Mouse (Mus musculus): ENCODE results near the gene Hmgcl.

The Hmgcl gene

DNA sequence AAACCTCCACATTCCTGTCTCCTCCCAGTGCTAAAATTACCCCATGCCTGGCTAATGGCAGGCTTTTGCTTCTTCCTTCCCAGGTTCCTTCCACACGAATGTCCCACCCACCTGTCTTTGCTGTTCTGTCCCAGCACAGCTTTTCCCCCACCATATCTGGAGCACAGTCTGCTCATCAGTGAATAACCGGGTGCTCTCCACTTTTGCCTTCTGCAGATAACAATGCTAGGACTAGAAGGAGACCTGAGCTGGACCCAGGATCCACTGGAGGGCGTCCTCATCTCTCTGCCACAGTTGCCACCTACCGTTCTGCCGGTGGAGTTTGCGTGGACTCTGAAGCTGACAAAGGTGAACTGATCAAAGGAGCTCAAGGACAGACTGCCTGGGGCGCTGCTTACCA lies 7.4 kb upstream of the Hmgcl start:
- ChIA-PET CTCF (interaction anchor here in 3 of 4 experiments (0.5 to 3.4 kb wide), 19 partner anchors 12 to 272 kb away, joined by 3 to 23 read pairs (median 4); partner anchors contain the start of gene Fuca1 (in 3 of the 3)), POLR2A (interaction anchor here in 2 of 4 experiments (0.5 to 5.1 kb wide), 21 partner anchors 9 to 587 kb away, joined by 3 to 22 read pairs (median 4); partner anchors contain the start of genes Fuca1 (in 2 of the 2), Srsf10 (in 2 of the 2), Cnr2 (in 1 of the 2) and E2f2 (in 1 of the 2))

GRCm38 (mm10) chr4:135941026-135941425 lies 5.2 kb upstream of the Hmgcl start:
- ChIA-PET CTCF (interaction anchor here (0.6 to 2.8 kb wide), 16 partner anchors 12 to 447 kb away, joined by 3 to 20 read pairs (median 4); partner anchors contain the start of gene Fuca1 (in 2 of the 4)), POLR2A (interaction anchor here in 2 of 4 experiments (0.6 to 1.6 kb wide), 7 partner anchors 20 to 112 kb away, joined by 3 to 10 read pairs (median 4); partner anchors contain the start of genes Fuca1 (in 2 of the 2), Cnr2 (in 1 of the 2) and Rpl11 (in 1 of the 2))

GRCm38 (mm10) chr4:135942193-135942592 lies 4.1 kb upstream of the Hmgcl start:
- ChIA-PET POLR2A (interaction anchor here in 1 of 4 experiments (0.7 to 9.3 kb wide), 6 partner anchors 17 to 354 kb away, joined by 3 to 71 read pairs (median 4); partner anchors contain the start of genes Fuca1 and Gale), CTCF (interaction anchor here in 1 of 4 experiments (1.4 to 1.7 kb wide), 2 partner anchors 14 to 139 kb away, joined by 3 read pairs; no protein-coding TSS in a partner anchor)

DNA sequence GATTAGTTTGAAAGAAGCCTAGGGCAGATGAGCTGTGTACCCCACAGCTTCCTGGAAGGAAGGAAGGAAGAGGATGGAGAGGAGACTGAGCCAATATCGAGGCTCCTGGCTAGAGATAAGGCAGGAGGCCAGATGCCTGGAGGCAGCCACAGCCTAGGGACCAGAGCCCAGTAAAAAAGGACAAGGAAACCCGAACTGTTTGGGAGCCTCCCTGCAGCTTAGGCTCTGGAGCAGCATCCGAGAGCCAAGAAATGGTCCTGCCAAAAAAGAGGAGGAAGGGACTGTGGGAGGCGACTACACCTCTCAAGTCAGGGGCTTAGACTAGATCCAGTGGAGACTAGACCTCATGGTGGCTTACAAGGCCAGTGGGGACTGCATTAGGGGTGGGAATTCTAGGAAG lies 2.9 kb upstream of the Hmgcl start:
- ChIA-PET CTCF (interaction anchor here in 3 of 4 experiments (0.6 to 1.4 kb wide), 9 partner anchors 23 to 215 kb away, joined by 3 to 7 read pairs (median 3); partner anchors contain the start of genes Fuca1 (in 2 of the 3) and Il22ra1 (in 1 of the 3)), POLR2A (interaction anchor here in 3 of 4 experiments (0.6 to 9.3 kb wide), 7 partner anchors 11 to 88 kb away, joined by 3 to 71 read pairs (median 4); partner anchors contain the start of genes Fuca1 (in 1 of the 3), Gale (in 1 of the 3) and Srsf10 (in 1 of the 3))

GRCm38 (mm10) chr4:135945706-135946105 lies 542 bp upstream of the Hmgcl start:
- CTCF ChIA-PET: interaction anchor here (0.5 to 2.0 kb wide), 11 partner anchors 8 to 1651 kb away, joined by 3 to 6 read pairs (median 4); partner anchors contain the start of gene Fuca1 (in 2 of the 4)
- POLR2A ChIA-PET: interaction anchor here in 3 of 4 experiments (0.5 to 9.3 kb wide), 30 partner anchors 9 to 506 kb away, joined by 3 to 71 read pairs (median 4); partner anchors contain the start of genes Fuca1 (in 2 of the 3), Gale (in 2 of the 3), Pnrc2 (in 1 of the 3) and Rpl11 (in 1 of the 3)

DNA sequence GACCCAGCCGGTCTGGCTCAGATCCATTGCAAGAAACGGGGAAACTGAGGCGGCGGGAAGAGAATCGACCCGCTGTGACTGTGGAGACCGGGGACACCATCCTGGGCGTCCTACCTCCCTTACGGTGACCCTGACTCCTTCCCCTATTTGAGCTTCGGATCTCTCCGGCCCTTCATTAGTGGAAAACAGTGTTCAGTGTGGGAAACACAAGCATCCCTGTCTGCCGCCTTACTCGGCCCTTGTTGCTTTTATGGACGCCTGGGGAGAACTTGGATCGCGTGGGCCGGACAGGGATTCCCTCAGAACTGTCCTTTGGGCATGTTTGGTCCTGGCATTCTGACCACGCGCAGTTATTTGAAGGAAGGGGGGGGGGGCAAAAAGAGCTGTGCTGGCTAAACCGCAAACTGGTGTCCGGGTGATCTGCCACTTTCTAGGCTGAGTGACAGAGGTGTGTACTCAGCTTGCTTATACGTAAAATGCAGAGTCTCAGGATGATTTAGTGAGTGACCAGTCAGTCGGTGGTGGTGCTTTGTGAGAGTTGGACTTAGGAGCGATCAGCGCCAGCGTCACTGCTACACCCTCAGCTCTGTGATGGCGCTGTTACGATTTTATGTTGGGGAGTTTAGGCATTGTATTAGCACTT lies 532 bp downstream of the Hmgcl start:
- ChIA-PET POLR2A (interaction anchor here in 3 of 4 experiments (0.5 to 9.3 kb wide), 37 partner anchors 8 to 508 kb away, joined by 3 to 71 read pairs (median 4); partner anchors contain the start of genes Fuca1 (in 2 of the 3), Gale (in 2 of the 3), Pnrc2 (in 1 of the 3) and Rpl11 (in 1 of the 3)), CTCF (interaction anchor here in 3 of 4 experiments (0.6 to 2.0 kb wide), 11 partner anchors 9 to 1015 kb away, joined by 3 to 6 read pairs (median 4); partner anchors contain the start of gene Fuca1 (in 1 of the 3))

DNA sequence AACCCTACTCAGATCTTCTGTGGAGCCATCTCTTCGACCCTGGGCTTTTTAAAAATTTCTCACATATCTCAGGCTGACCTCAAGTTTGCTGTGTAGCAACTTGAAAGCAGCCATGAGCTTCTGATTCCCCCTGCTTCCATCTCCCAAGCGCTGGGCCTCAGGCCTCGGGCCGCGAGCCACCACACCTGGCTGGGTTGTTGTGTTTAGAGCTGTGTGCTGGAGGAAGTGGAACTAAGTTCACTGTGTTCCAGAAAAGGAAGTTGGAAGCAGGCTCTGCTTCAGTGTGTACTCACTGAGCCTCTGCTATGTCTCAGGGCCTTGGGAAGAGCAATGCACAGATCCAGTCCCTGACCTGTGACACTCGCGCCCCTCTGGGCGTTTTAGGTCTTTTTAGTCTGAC lies 1.9 kb downstream of the Hmgcl start:
- CTCF ChIA-PET: interaction anchor here in 3 of 4 experiments (0.5 to 1.6 kb wide), 6 partner anchors 8 to 32 kb away, joined by 3 to 6 read pairs (median 4); partner anchors contain the start of gene Fuca1 (in 1 of the 3)
- POLR2A ChIA-PET: interaction anchor here in 3 of 4 experiments (0.5 to 9.3 kb wide), 6 partner anchors 10 to 80 kb away, joined by 3 to 71 read pairs (median 6); partner anchors contain the start of gene Gale (in 1 of the 3)

- POLR2A ChIA-PET: interaction anchor here in 3 of 4 experiments (0.7 to 9.3 kb wide), 6 partner anchors 9 to 54 kb away, joined by 3 to 71 read pairs (median 4); partner anchors contain the start of genes Gale (in 2 of the 3), Cnr2 (in 1 of the 3) and Fuca1 (in 1 of the 3)
- CTCF ChIA-PET: interaction anchor here in 3 of 4 experiments (1.0 to 2.2 kb wide), 4 partner anchors 29 to 240 kb away, joined by 3 to 5 read pairs (median 3); partner anchors contain the start of gene Fuca1 (in 3 of the 3)
Measured at GRCm38 (mm10) chr4:135949475-135949874, 3.2 kb downstream of the Hmgcl start.

DNA sequence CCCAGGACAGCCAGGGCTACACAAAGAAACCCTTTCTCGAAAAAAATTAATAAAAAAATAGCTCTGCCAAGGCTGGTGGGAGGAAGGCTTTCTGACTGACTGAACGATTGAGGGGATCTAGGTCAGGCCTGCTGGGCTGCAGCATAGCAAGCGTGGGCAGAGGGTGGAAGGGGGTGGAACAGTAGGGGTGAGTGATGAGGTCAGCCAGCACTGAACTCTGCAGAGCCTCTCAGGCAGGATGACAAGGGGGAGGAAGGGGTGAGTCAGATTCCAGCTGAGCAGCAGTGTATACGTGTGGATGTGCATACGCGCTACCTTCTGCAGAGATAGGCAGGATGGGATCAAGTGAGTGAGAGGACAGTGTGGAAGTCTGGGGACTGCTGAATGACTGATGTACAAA lies 3.7 kb downstream of the Hmgcl start:
- CTCF ChIA-PET: interaction anchor here in 3 of 4 experiments (1.0 to 2.2 kb wide), 4 partner anchors 11 to 241 kb away, joined by 3 to 5 read pairs (median 3); partner anchors contain the start of gene Fuca1 (in 2 of the 3)
- POLR2A ChIA-PET: interaction anchor here in 3 of 4 experiments (0.6 to 9.3 kb wide), 7 partner anchors 9 to 101 kb away, joined by 3 to 71 read pairs (median 3); partner anchors contain the start of genes Gale (in 2 of the 3), Cnr2 (in 1 of the 3) and Fuca1 (in 1 of the 3)

DNA sequence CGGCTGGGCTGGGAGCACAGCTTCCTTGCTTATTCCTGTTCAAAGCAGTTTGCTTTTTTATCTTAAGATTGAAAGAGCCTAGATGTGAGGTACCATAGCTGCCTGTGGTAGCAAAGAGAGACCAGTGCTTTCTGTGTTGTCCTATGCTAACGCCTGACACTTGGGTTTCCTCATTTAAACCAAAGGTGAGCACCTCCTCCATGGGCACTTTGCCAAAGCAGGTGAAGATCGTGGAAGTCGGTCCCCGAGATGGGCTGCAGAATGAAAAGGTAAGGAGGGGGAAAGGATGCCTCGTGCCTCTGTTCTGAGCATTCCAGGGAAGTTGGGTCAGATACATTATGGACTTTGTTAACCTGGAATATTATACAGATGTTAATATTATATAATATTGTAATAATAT lies 4.1 kb downstream of the Hmgcl start:
- ChIA-PET CTCF (interaction anchor here in 2 of 4 experiments (0.6 to 2.2 kb wide), 4 partner anchors 11 to 241 kb away, joined by 3 to 5 read pairs (median 3); partner anchors contain the start of gene Fuca1 (in 1 of the 2)), POLR2A (interaction anchor here in 3 of 4 experiments (0.6 to 9.3 kb wide), 7 partner anchors 8 to 101 kb away, joined by 3 to 71 read pairs (median 3); partner anchors contain the start of genes Gale (in 2 of the 3), Cnr2 (in 1 of the 3) and Fuca1 (in 1 of the 3))

DNA sequence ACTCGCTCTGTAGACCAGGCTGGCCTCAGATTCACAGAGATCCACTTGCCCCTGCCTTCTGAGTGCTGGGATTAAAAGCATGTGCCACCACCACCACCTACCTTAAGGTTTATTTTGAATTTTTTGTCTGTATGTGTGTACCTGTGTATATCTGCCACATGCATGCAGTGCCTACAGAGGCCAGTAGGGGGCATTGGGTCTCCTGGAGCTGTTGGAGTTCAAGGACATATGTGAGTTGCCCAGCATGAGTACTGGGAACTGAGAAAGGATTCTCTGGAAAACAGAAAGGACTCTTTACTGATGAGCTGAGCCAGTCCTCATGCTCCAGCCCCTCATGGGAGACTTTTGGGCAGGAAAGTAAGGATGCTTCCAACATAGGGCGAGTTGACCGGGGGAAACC lies 5.3 kb downstream of the Hmgcl start:
- ChIA-PET CTCF (interaction anchor here in 3 of 4 experiments (0.6 to 1.7 kb wide), 15 partner anchors 9 to 290 kb away, joined by 3 to 15 read pairs (median 3); partner anchors contain the start of genes Fuca1 (in 2 of the 3), Gale (in 2 of the 3) and Pithd1 (in 1 of the 3)), POLR2A (interaction anchor here in 3 of 4 experiments (0.5 to 1.5 kb wide), 11 partner anchors 12 to 109 kb away, joined by 3 to 10 read pairs (median 3); partner anchors contain the start of genes Rpl11 (in 2 of the 3) and Gale (in 1 of the 3))

GRCm38 (mm10) chr4:135953179-135953578 lies 6.9 kb downstream of the Hmgcl start:
- POLR2A ChIA-PET: interaction anchor here in 2 of 4 experiments (0.6 to 1.7 kb wide), 9 partner anchors 10 to 1666 kb away, joined by 3 to 7 read pairs (median 4); partner anchors contain the start of genes Gale (in 2 of the 2), Pdik1l (in 1 of the 2), Pnrc2 (in 1 of the 2) and Tcea3 (in 1 of the 2)
- CTCF ChIA-PET: interaction anchor here in 3 of 4 experiments (0.5 to 1.7 kb wide), 13 partner anchors 10 to 446 kb away, joined by 3 to 9 read pairs (median 4); partner anchors contain the start of gene Gale (in 2 of the 3)

DNA sequence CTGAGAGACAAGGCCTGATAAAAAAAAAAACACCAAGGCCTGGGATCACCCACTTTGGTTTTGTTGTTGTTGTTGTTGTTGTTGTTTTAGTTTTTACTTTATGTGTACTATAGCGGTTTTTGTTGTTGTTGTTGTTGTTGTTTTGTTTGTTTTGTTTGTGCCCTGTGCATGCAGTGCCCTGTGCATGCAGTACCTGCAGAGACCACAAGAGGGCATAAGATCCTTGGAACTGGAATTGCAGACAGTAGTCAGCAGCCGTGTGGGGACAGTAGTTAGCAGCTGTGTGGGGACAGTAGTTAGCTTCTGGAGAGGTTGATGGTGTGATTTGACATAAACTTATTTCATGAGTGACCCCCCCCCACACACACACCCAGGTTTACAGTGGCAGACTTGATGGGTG lies 8.0 kb downstream of the Hmgcl start:
- ChIA-PET CTCF (interaction anchor here (0.5 to 1.7 kb wide), 22 partner anchors 8 to 637 kb away, joined by 3 to 9 read pairs (median 3); partner anchors contain the start of genes Gale (in 2 of the 4) and Hmgcl (in 2 of the 4)), POLR2A (interaction anchor here in 3 of 4 experiments (0.8 to 1.8 kb wide), 16 partner anchors 8 to 223 kb away, joined by 3 to 9 read pairs (median 4); partner anchors contain the start of genes Gale (in 2 of the 3), Rpl11 (in 2 of the 3), Hmgcl (in 1 of the 3) and Pnrc2 (in 1 of the 3))

DNA sequence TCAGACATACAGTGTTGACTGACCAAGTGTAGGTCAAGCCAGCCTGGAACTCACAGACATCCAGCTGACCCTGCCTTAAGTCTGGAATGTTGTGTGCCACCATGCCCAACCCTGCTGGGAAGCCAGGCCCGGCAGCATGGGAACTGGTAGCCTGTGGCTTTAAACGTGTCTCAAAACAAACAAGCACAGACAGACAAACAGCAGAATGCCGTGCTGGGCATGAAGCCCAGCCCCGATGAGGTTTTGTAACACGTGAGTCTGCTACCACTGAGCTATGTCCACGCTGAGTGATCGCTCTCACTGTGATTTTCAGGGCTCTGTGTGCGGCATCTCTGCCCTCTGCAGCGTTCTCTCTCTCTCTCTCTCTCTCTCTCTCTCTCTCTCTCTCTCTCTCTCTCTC lies 9.6 kb downstream of the Hmgcl start:
- ChIA-PET POLR2A (interaction anchor here in 3 of 4 experiments (0.6 to 2.2 kb wide), 8 partner anchors 10 to 259 kb away, joined by 3 to 9 read pairs (median 4); partner anchors contain the start of genes Hmgcl (in 2 of the 3), Pithd1 (in 1 of the 3) and Rpl11 (in 1 of the 3)), CTCF (interaction anchor here (0.5 to 1.8 kb wide), 6 partner anchors 9 to 70 kb away, joined by 3 to 7 read pairs (median 4); no protein-coding TSS in a partner anchor)

DNA sequence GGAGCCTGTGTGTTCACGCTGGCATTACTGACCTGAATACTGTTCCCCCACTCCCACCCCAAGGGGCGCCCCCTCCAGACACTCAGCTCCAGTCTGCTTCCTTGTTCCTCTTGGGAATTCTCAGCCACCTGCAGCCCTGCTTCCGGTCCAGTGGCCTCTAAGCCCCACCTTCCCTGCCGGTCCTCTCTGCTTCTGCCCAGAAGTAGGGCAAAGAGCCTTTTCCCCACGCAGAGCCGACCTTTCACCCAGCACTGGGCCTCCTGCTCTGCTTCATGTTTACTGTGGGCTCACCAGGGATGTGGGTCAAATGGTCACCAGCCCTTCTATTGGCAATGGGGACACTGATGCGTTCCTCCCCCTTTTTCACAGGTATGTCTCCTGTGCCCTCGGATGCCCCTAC lies 12.1 kb downstream of the Hmgcl start:
- ChIA-PET CTCF (interaction anchor here in 3 of 4 experiments (0.5 to 1.7 kb wide), 7 partner anchors 69 to 1679 kb away, joined by 3 to 14 read pairs (median 3); partner anchors contain the start of genes Nipal3 (in 1 of the 3) and Stpg1 (in 1 of the 3)), POLR2A (interaction anchor here in 2 of 4 experiments (0.7 to 8.8 kb wide), 9 partner anchors 9 to 102 kb away, joined by 3 to 71 read pairs (median 4); partner anchors contain the start of genes Hmgcl (in 1 of the 2), Rpl11 (in 1 of the 2) and Srsf10 (in 1 of the 2))

DNA sequence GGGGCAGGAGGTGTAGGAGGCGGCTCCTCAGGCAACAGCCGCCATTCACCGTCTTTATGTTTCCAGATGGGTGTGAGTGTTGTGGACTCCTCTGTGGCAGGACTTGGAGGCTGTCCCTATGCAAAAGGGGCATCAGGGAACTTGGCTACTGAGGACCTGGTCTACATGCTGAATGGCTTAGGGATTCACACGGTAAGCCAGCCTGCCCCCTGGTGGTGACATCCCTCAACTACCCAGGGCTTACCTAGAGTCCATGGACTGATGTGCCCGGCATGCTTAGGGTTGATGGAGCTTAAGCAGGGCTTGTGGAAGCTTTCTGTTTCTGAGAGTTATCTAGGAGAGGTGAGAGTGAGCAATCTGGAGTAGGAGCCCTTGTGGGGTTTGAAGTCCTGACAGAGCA lies 14.5 kb downstream of the Hmgcl start:
- ChIA-PET CTCF (interaction anchor here (0.6 to 2.9 kb wide), 28 partner anchors 8 to 303 kb away, joined by 3 to 15 read pairs (median 3); partner anchors contain the start of genes Hmgcl (in 1 of the 4), Lypla2 (in 1 of the 4) and Rpl11 (in 1 of the 4)), POLR2A (interaction anchor here in 3 of 4 experiments (0.6 to 8.8 kb wide), 11 partner anchors 11 to 163 kb away, joined by 3 to 71 read pairs (median 3); partner anchors contain the start of genes Pithd1 (in 3 of the 3), Hmgcl (in 2 of the 3), Lypla2 (in 2 of the 3) and Rpl11 (in 2 of the 3))

All from embryonic stem cell, embryonic (primary cell).